Mouse (Mus musculus) megakaryocyte, embryonic 14.5 days (primary cell): ENCODE results near the gene Poln.

Experiments
- FLI1 ChIP-seq: IDR thresholded peaks from 2 replicates; pipeline ENCODE4 v1.6.1; 2012; ENCODE audit warnings: low read length, inconsistent platforms, mixed read lengths
- GATA1 ChIP-seq: IDR thresholded peaks from 3 replicates; pipeline ENCODE4 v1.6.1; 2012; ENCODE audit warnings: mixed read lengths, low read length, inconsistent platforms, borderline replicate concordance

DNA sequence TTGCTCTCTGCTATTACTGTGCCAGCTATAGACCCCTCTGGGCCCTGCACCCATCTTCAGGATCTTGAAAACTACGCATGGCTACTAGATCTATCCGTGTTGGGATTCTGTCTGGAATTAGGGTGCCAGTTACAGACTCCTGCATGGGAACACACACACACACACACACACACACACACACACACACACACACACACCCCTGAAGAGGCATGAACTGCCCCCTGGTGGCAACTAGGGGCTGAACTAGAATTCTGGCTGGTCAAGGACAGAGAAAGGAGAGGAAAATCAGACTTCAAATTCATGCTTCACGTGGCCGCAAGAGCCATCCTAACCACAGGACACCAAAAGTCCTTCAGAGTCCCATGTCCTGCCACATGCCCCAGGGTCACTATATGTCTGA lies 22.6 kb upstream of the Poln start:
- TF ChIP-seq GATA1: no peak
- TF ChIP-seq FLI1: no peak
